Mouse (Mus musculus) T-cell, adult 66 days (primary cell): ENCODE results near the gene Serpinb9f. TPM values are rescaled to one million over a fixed set of nuclear protein-coding genes. Genes with fewer than 3 reads are reported as not detected.

Source experiments
- total RNA-seq, 2 experiments: library from RNA; stranded (reverse); gene quantifications; 3 replicates in 1 of 2; 4 replicates in 1 of 2; pipeline ENCODE4 v1.2.4; 2023

Serpinb9f gene
- total RNA-seq: not detected

DNA sequence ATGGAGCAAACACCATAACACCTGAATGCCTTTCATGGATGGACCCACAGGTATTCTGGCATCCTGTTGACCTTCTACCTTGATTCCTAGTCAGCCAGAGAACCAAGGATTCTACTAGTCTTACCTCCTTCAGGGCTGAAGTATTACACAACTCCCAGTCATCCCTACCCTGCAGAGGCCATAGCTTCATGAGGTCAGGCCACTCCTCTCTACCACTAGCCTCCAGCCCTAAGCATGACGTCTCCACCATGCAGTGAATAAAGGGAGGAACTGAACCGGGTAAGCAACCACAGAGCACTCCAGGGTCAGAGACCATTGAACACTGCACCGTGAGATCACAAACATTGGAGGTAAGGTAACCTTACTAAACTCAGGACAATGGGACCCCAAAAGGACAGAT lies at the start of gene Serpinb9f:
Gene Serpinb9f, plus strand, starts transcription at position 301 of the 400 bp plus-strand sequence.

Other genes starting within 250 kb of the Serpinb9f start
- gene Serpinb1b, start 245.5 kb upstream of the Serpinb9f start, total RNA-seq: not detected
- not detected for gene Serpinb9c, start 164.3 kb upstream of the Serpinb9f start, total RNA-seq
- not detected for gene Serpinb9d, start 131.1 kb upstream of the Serpinb9f start, total RNA-seq
- not detected for gene Serpinb9e, start 74.5 kb upstream of the Serpinb9f start, total RNA-seq
- gene Gm11397, start 71.7 kb downstream of the Serpinb9f start, total RNA-seq: not detected
- not detected for gene Serpinb9g, start 160.7 kb downstream of the Serpinb9f start, total RNA-seq